Mouse (Mus musculus): ENCODE measurements around the gene Tmem117.

Gene Tmem117

GRCm38 (mm10) chr15:94649071-94649765 lies 20.2 kb downstream of the Tmem117 start:
- DNase-seq, result peak; percentile 20 to 61

DNA sequence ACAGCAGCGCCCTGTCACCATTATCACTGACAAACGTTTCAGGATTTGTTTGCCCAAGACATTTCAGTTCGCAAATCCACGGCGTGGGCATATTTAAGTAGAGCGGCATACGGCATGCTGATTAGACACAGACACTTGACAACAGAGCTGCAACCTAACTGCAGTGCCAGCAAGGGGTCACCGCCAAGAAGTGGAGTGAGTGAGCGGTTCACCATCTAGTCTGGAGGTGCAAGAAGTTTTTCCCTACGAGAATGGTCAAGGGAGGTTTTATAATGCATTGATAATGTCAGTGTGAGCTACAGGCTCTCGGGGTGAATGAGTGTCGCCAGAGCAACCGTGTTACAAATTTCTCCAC lies 20.7 kb downstream of the Tmem117 start:
- DNase-seq, result no peak

- no peak for DNase-seq
Observed at GRCm38 (mm10) chr15:94651350-94651749, 22.3 kb downstream of the Tmem117 start.

DNA sequence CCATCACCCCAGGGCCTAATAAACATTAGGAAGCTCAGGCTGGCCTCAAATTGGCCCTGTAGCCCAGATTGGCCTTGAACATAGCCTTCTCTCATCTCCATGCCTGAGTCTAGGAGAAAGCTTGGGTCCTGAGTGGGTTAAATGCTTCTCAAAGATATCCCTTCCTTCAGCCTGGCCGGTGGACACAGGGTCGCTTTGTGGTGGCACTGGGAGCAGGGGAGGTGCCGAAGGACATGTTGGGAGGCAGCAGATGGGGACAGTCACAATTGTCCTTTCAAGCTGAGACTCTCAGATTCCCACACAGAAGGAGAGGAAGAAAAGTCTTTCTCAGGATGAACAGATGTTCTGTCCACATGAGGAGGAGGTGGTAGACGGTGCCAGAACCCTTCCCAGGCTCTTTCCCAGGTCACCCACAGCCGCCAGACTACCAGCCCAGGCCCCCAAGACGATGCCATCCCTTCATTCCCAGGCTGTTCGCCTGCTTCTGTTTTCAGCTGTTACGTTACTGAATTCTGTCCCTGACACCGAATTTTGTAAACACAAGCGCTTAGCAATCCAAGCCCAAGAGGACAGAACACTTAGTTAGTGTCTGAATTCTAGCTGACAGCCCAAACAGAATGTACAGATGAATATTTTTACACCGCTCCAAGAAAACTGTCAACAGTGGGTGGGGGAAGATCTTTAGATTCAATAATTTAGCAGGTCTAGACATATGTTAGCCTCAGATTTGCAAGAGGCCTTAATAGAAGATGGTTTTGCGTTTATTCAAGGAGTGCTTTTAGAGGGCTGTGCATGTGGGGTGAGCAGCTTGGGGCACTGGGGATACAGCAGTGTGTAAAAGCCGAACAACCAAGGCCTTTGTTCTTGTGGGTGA lies 23.2 kb downstream of the Tmem117 start:
- DNase-seq, result no peak

DNA sequence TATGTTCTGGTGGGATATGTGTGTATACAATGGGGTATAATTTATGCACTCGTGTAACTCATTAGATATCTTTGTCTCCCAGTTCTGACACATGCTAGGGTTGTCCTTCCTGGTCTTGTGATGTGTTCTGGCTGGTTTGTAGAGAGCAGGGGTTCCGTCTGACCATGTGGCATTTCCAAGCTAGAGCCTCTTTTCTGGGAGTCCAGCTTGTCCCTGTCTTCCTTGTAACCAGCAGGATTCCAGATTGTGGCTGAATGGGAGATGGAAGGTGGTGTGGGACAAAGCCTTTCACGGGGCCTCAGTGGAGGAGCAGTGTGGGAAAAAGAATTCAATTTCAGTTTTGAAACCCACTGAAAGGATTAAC lies 23.8 kb downstream of the Tmem117 start:
- no peak for DNase-seq

- DNase-seq, result no peak
Observed at GRCm38 (mm10) chr15:94655811-94656323, 26.8 kb downstream of the Tmem117 start.

DNA sequence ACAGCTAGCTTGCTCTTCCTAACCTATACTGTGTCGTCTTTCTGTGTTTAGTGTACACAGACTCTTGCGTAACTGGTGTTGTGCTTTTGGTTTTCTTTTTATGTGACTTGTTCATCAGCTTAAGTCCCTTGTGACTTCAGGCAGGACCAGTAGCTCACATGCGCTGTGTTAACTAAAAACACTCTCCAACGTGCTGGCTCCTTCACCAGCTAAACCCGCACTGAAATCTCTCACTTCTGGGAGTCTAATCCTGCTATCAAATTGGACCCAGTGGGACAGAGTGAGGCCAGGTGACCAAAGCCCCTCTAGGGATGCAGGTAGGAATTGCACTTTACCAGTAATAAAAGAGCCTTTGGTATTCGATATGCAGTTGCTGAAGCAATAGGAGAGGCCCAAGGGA lies 28.9 kb downstream of the Tmem117 start:
- no peak for DNase-seq

DNA sequence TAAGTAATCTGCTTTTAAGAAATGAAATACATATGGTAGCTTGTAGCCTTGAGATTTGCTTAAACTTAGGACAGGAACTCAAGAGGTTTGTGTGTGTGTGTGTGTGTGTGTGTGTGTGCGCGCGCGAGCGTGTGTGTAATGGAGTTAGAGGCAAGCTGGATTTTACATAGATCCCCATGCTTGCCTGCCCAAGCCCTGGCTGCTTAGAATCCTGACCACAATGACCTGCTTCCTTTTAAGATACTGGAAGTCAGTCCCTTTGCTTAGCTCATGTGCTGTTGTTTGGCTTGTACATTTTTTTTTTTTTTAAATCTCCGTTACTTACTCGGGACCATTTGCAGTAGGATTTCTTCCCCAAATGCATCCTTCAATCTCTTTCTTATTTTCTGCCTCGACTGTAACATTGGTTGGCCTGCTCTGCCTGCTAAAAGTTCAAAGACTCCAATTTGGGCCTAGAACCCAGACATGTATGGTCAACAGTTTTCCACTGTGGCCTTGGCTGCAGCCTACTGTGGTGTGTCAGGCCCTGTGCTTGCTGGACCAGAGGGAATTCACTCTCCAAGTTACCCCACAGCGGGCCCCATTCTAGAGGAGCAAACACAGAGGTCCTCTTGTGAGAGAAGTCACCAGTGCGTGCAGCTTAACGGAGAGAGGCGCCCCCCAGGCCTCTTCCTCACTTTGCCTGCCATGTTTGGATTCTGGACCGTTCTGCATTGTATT lies 29.5 kb downstream of the Tmem117 start:
- DNase-seq, result no peak

- no peak for DNase-seq
Observed at GRCm38 (mm10) chr15:94659112-94659437, 30.0 kb downstream of the Tmem117 start.

DNA sequence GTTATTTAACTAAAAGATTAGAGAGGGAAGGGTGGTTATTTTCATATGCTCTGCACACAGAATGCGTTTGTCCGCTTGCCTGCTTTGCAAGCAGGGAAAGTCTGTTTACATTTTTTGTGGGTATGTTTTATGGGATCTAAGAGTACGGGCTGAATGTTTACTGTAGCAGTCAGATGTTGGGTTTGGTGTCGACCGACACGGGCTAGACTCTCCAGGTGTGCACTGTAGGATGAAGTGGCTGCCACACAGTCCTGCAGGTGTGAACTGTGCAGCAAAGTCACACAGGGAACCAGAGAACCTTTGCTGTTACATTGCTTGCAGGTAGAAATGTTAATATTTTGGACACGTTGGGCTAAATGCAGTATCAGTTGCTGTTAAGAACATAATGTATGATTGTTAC lies 31.9 kb downstream of the Tmem117 start:
- DNase-seq, result no peak

DNA sequence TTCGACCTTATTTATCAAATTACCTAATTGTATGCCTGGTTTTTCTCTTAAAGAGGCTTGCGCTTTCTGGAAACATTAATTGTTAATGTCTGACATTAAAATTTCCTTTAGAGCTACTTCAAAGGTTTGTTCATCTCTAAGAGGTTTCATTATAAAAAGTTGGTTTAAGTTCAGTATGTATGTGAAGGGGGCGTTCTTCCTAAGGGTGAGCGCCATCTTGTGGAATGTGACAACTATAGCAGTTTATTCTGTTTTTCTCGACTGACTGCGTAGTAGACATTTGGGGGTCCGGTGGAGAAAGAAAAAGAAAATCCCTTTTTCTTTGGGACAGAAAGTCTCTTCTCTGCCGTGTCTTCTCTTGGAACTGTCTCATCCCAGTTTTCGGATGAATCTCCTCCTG lies 32.4 kb downstream of the Tmem117 start:
- DNase-seq, result no peak

- no peak for DNase-seq
Observed at GRCm38 (mm10) chr15:94664612-94665011, 35.6 kb downstream of the Tmem117 start.

- DNase-seq, result no peak
Observed at GRCm38 (mm10) chr15:94681135-94681534, 52.1 kb downstream of the Tmem117 start.

- DNase-seq, result no peak
Observed at GRCm38 (mm10) chr15:94684269-94684668, 55.2 kb downstream of the Tmem117 start.

DNA sequence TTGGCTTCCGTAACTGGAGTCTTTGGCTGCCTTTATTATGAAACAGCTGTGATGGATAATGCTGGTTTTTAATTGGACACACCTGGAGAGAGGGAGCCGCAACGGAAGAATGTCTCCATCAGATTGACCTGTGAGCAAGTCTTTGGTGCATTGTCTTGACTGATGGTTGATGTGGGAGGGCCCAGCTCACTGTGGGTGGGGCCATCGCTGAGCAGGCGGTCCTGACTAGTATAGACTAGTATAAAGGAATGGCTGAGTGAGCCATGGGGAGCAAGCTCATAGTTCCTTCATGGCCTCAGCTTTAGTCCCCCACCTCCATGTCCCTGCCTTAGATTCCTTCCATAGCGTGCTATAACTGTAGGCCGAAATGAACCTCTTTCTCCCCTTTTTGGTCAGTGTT lies 58.1 kb downstream of the Tmem117 start:
- DNase-seq, result no peak

GRCm38 (mm10) chr15:94687629-94688028 lies 58.6 kb downstream of the Tmem117 start:
- no peak for DNase-seq

- no peak for DNase-seq
Observed at GRCm38 (mm10) chr15:94689195-94689883, 60.3 kb downstream of the Tmem117 start.

GRCm38 (mm10) chr15:94689884-94690231 lies 60.8 kb downstream of the Tmem117 start:
- DNase-seq, result no peak

GRCm38 (mm10) chr15:94722759-94723158 lies 93.7 kb downstream of the Tmem117 start:
- peak in 1 of 2 experiments; percentile 69 for DNase-seq

DNA sequence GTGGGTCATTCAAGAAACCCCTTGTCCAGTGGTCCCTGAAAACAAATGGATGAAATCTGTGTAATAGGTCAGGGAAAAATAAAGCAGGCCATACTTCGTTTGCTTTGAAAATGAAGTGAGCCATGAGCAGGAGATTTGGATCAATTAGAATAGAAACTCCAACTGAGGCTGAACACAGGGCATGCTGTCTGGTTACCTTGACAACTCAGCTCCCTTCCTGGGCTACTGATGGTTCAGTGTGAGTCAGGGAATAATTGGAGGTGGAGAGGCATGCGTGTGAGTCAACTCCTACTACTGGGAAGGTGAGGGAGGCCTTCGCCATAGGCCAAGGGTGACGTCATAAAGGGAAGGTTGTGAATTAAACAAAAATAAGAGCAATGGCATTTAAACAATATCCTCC lies 103.1 kb downstream of the Tmem117 start:
- DNase-seq, result no peak

DNA sequence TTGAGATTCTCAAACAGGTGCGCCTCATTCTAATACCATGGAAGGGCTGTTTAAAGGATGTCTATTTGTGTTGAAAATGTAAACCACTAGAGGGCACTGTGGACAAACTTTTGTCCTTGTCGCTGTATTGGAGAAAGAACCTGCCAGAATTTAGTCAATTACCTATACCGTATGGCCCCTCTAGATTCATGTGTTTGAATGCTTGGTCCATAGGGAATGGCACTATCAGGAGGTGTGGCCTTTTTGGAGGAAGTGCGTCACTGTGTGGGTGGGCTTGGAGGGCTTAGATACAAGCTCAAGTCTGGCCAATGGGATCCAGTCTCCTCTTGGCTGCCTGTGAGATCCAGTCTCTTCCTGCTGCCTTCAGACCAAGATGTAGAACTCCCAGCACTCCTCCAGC lies 140.2 kb downstream of the Tmem117 start:
- DNase-seq, result peak in 1 of 2 experiments; percentile 5

- DNase-seq, result no peak
Observed at GRCm38 (mm10) chr15:94770832-94771578, 142.0 kb downstream of the Tmem117 start.

All from kidney, postnatal 25 days (tissue).